Mouse (Mus musculus) midbrain, embryonic 16.5 days (tissue): ENCODE results near the gene Cd59a. TPM values are rescaled to one million over a fixed set of nuclear protein-coding genes. Genes with fewer than 3 reads are reported as not detected.
"Not testable (repeated sequence)": the region's sequence is repeated elsewhere in the genome, so short reads cannot be mapped to it uniquely, and the experiment has no call there.

Experiments used
- ATAC-seq: fragments of 200-750 bp; cut with Nextera tagmentation; 2 replicates; pipeline ENCODE4 v1.8.0; 2017; ENCODE audit warnings: moderate TSS enrichment
- H3K27ac ChIP-seq: fragments of 300-500 bp; sonication (generic); 2 replicates; pipeline ENCODE4 v1.5.1; 2014; ENCODE audit warnings: mild to moderate bottlenecking, low read length, mixed read lengths
- H3K27me3 ChIP-seq: fragments of 300-500 bp; sonication (generic); 2 replicates; pipeline ENCODE4 v1.6.1; 2014; ENCODE audit warnings: low read depth, low read length, mixed read lengths; ENCODE audit not compliant: control insufficient read depth, insufficient read depth
- H3K36me3 ChIP-seq: fragments of 300-500 bp; sonication (generic); 2 replicates; pipeline ENCODE4 v1.6.1; 2014; ENCODE audit warnings: mild to moderate bottlenecking, low read length, moderate library complexity, mixed read lengths; ENCODE audit not compliant: control insufficient read depth, insufficient read depth
- H3K4me1 ChIP-seq: fragments of 300-500 bp; sonication (generic); 2 replicates; pipeline ENCODE4 v1.6.1; 2014; ENCODE audit warnings: mild to moderate bottlenecking, low read length, mixed read lengths; ENCODE audit not compliant: control insufficient read depth, insufficient read depth
- H3K4me2 ChIP-seq: fragments of 300-500 bp; sonication (generic); 2 replicates; pipeline ENCODE4 v1.6.1; 2014; ENCODE audit warnings: mild to moderate bottlenecking, low read length, mixed read lengths
- H3K4me3 ChIP-seq: fragments of 300-500 bp; sonication (generic); 2 replicates; pipeline ENCODE4 v1.5.1; 2014; ENCODE audit warnings: low read depth, mild to moderate bottlenecking, low read length, moderate library complexity, mixed read lengths
- H3K9ac ChIP-seq: fragments of 300-500 bp; sonication (generic); 2 replicates; pipeline ENCODE4 v1.6.1; 2014; ENCODE audit warnings: low read depth, low read length, mixed read lengths
- H3K9me3 ChIP-seq: fragments of 300-500 bp; sonication (generic); replicated peaks from 2 replicates; pipeline ENCODE4 v1.6.1; 2014; ENCODE audit warnings: mild to moderate bottlenecking, low read length, mixed read lengths; ENCODE audit not compliant: control insufficient read depth, poor library complexity, severe bottlenecking
- WGBS: fragments of 180-500 bp; shearing (Covaris S2); extraction: QIAGEN DNeasy Blood & Tissue Kit; methylation state at CpG from one replicate; pipeline ENCODE4 v1.1.7; 2014; 5-methylcytosine and 5-hydroxymethylcytosine counted together
- polyA plus RNA-seq: library from polyadenylated mRNA; unstranded; fragments of >200 nt; fragmentation: Nextera tagmentation; extraction: Ambion mirVana; gene quantifications from 2 replicates; pipeline ENCODE4 v1.2.1, GENCODE M21; 2015

The Cd59a gene
- polyA plus RNA-seq, 1 experiment from 2014 or later, result 11.3 TPM

DNA sequence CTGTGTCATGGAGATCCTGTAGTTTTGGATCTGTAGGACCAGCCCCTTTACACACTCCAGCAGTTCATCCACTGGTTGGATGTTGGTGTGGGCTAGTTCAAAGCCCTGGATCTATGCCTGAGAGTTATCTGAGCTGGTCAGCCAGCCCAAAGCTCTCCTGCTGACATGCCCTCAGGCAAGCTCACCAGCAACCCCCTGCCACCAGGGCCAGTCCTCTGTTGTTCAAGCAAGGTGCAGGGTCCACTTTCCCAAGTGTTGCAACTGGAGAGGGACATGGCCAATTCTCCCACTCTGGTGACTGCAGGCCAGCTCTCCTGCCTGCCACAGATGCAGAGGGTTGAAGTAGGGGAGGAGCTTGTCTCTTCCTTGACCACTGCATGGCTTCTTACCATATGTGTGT is 18.0 kb downstream of the Cd59a start:
- not testable (repeated sequence) for H3K27ac ChIP-seq, ATAC-seq, H3K4me3 ChIP-seq, H3K9ac ChIP-seq, H3K36me3 ChIP-seq, H3K9me3 ChIP-seq, H3K4me2 ChIP-seq, H3K27me3 ChIP-seq, H3K4me1 ChIP-seq

DNA sequence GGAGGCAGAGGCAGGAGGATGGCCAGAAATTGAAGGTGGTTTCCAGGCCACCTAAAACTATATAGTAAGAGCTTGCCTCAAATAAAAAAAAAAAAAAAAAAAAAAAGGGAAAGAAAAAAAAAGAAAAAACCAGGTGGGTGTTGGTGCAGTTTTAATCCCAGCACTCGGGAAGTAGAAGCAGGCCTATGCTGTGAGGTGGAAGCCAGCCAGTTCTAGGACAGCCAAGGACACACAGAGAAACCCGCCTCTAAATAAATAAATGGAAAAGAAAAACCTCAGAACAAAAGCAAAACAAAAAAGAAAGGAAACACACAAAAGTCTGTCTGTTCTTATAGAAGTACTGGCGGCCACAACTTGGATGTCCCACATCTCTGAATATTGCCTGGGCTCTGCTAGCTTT is 19.3 kb downstream of the Cd59a start:
- Histone ChIP-seq H3K4me3 (no peak overlapping the region), H3K9me3 (no peaks in the 10 kb centered on the region), H3K9ac (no peak overlapping the region), H3K36me3 (no peaks in the 10 kb centered on the region), H3K27me3 (no peaks in the 10 kb centered on the region), H3K4me2 (no peak overlapping the region), H3K27ac (no peak overlapping the region), H3K4me1 (no peaks in the 10 kb centered on the region)
- WGBS, result 80% methylated on average over 3 of the region's 3 CpGs
- no peak for ATAC-seq

DNA sequence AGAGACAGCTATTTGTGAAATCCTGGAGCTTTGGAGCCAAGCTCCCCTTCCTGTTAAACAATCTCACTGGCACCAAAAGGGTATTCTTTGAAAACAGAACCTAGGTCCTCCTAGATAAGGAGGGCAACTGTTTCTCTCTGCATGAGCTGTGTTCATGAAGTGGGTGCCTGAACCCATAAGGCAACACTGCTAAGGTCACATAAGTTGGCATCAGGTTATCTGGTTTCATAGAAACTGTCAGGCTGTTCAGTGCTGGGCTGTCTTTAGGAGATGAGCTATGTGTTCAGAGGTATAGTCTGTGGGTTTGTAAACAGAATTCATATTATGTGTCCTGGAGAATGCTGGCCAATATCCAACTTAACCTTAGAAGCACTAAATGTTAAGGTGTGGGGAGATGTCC is 21.6 kb downstream of the Cd59a start:
- not testable (repeated sequence) for ATAC-seq, H3K36me3 ChIP-seq, H3K4me3 ChIP-seq, H3K9me3 ChIP-seq, H3K27ac ChIP-seq, H3K9ac ChIP-seq, H3K27me3 ChIP-seq, H3K4me2 ChIP-seq, H3K4me1 ChIP-seq

DNA sequence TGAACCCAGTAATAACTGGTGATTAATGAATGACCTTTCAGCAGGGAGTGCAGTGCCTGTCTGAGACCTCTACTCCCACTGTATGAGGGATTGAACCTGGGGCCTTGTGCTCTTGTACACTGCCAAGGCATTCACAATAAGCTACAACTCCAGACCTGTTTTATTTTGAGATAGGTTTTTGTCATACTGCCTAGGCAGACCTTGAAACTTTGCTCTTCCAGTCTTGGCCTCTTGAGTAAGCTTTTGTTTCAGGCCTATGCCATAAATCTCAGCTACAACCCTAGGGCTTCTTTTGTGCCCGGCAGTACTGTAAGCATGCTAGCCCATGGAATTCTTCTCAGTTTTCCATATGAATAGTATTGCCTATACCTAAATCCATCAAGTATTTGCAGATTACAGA is 23.5 kb downstream of the Cd59a start:
- peaks cover 2% of the 10 kb centered on the region; the same call in 1 of the 2 replicates for H3K27me3 ChIP-seq
- no peaks in the 10 kb centered on the region for H3K36me3 ChIP-seq
- H3K27ac ChIP-seq, result no peak overlapping the region
- H3K4me2 ChIP-seq, result no peak overlapping the region
- H3K4me3 ChIP-seq, result no peak overlapping the region
- H3K9me3 ChIP-seq, result no peaks in the 10 kb centered on the region
- WGBS, result 77% methylated on average over 1 of the region's 1 CpGs
- H3K9ac ChIP-seq, result no peak overlapping the region
- no peak for ATAC-seq
- H3K4me1 ChIP-seq, result peaks cover 4% of the 10 kb centered on the region; the same call in 1 of the 2 replicates

DNA sequence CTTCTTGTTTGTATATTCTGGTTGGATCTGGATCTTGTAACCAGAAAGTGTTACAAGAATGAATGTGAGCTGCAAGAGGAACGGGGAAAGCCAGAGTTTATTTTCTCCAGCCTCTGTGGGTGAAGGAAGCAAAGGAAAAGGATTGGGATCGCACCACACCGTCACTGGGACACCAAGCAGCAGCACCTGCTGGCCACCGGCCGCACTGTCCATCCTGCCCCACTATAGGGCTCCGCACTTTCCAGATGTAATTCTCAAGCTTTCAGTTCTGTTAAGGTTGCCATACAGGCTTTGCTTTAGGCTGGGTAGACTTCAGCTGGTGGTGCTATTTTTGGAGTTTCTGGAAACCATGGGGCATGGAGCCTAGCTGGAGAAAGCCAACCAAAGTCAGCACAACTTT is 24.7 kb downstream of the Cd59a start:
- peaks cover 4% of the 10 kb centered on the region; the same call in 1 of the 2 replicates for H3K4me1 ChIP-seq
- H3K27me3 ChIP-seq, result peaks cover 7% of the 10 kb centered on the region; the same call in 1 of the 2 replicates
- H3K27ac ChIP-seq, result no peak overlapping the region
- H3K4me2 ChIP-seq, result no peak overlapping the region
- WGBS, result 67% methylated on average over 6 of the region's 6 CpGs
- H3K9ac ChIP-seq, result no peak overlapping the region
- ATAC-seq, result no peak
- no peaks in the 10 kb centered on the region for H3K36me3 ChIP-seq
- H3K9me3 ChIP-seq, result no peaks in the 10 kb centered on the region
- H3K4me3 ChIP-seq, result no peak overlapping the region

- ATAC-seq, result no peak
- peaks cover 7% of the 10 kb centered on the region; the same call in 1 of the 2 replicates for H3K27me3 ChIP-seq
- peak overlapping the region; percentile 71 for H3K4me3 ChIP-seq
- 84% methylated on average over 8 of the region's 8 CpGs for WGBS
- H3K27ac ChIP-seq, result peak overlapping the region; percentile 62
- H3K9ac ChIP-seq, result peak overlapping the region; percentile 76; the same call in 1 of the 2 replicates
- H3K4me1 ChIP-seq, result peaks cover 4% of the 10 kb centered on the region; the same call in 1 of the 2 replicates
- peak overlapping the region; percentile 79 for H3K4me2 ChIP-seq
- H3K9me3 ChIP-seq, result no peaks in the 10 kb centered on the region
- no peaks in the 10 kb centered on the region for H3K36me3 ChIP-seq
Observed at GRCm38 (mm10) chr2:104121681-104122504, 26.3 kb downstream of the Cd59a start.

DNA sequence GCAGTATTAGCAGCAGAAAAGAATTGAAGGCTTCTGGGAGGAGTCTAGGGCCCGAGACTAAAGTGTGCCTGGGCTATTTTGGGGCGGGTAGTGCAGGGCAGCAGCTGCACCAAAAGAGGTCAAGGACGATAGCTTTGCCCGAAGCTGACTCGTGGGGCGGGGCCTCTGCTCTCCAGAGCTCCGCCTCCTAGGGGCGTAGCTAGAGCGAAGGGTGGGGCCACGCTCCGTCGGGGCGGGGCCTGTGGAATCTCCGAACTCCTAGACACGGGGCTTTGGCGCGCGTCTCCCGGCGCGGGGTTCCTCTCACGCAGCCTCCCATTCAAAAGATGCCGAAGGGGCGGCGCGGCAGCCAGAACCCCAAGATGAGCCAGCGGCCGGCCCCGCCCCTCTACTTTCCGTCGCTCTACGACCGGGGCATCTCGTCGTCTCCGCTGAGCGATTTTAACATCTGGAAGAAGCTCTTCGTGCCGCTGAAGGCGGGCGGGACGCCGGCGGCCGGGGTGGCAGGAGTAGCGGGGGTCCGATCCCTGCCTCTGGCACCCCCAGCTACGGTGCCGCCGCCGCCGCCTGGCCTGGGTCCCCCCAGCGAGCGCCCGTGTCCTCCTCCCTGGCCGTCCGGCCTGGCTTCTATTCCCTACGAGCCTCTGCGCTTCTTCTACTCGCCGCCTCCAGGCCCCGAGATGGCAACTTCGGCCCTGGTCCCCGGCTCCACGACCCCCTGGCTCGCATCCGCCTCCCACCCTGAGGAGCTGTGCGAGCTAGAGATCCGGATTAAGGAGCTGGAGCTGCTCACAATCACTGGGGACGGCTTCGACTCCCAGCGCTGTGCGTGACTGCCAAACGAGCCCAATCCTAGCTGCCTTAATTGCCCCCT is 27.1 kb downstream of the Cd59a start, which contains the start of gene A930018P22Rik:
TSS of gene A930018P22Rik (plus strand) at position 265 of the 874 bp plus-strand sequence.
- H3K4me1 ChIP-seq, result peaks cover 4% of the 10 kb centered on the region; the same call in 1 of the 2 replicates
- H3K9ac ChIP-seq, result peak within 1 kb of the TSS; percentile 76
- H3K27ac ChIP-seq, result peak within 1 kb of the TSS; percentile 62
- under 1% methylated on average over 69 of the region's 74 CpGs for WGBS
- H3K9me3 ChIP-seq, result no peaks in the 10 kb centered on the region
- no peaks in the 10 kb centered on the region for H3K36me3 ChIP-seq
- peak within 1 kb of the TSS; percentile 79 for H3K4me2 ChIP-seq
- peaks cover 7% of the 10 kb centered on the region; the same call in 1 of the 2 replicates for H3K27me3 ChIP-seq
- peak; percentile 97 for ATAC-seq
- peak within 1 kb of the TSS; percentile 71 for H3K4me3 ChIP-seq

- Histone ChIP-seq H3K27ac (no peak overlapping the region), H3K36me3 (no peaks in the 10 kb centered on the region), H3K4me1 (peaks cover 4% of the 10 kb centered on the region; the same call in 1 of the 2 replicates), H3K27me3 (peaks cover 7% of the 10 kb centered on the region; the same call in 1 of the 2 replicates), H3K4me2 (peak overlapping the region; percentile 79), H3K4me3 (peak overlapping the region; percentile 71), H3K9me3 (no peaks in the 10 kb centered on the region), H3K9ac (no peak overlapping the region; the same call in 1 of the 2 replicates)
- WGBS, result 53% methylated on average over 3 of the region's 3 CpGs
- ATAC-seq, result 0 out of 2 replicates have a peak, but pooled peaks have one; percentile 1
Observed at GRCm38 (mm10) chr2:104123540-104123939, 27.9 kb downstream of the Cd59a start.
